Mouse (Mus musculus): ENCODE data around the gene Psmg3. TPM values are rescaled to one million over a fixed set of nuclear protein-coding genes. Genes with fewer than 3 reads are reported as not detected.

The Psmg3 gene
- polyA plus RNA-seq, 1 experiment from 2014 or later: 70.3 TPM

GRCm38 (mm10) chr5:139799801-139800590 lies 26.7 kb downstream of the Psmg3 start:
- H3K27me3 ChIP-seq: peaks cover 3% of the 10 kb centered on the region; the same call in 1 of the 2 replicates
- peaks cover 59% of the 10 kb centered on the region for H3K4me1 ChIP-seq (replicated peaks)
- H3K9ac ChIP-seq: no peak overlapping the region
- H3K27ac ChIP-seq (replicated peaks): no peak overlapping the region
- H3K36me3 ChIP-seq: peaks cover 21% of the 10 kb centered on the region
- no peak overlapping the region for H3K4me2 ChIP-seq
- ATAC-seq (ENCODE audit: low read depth): no peak
- WGBS: 95% methylated on average over 33 of the region's 33 CpGs
- H3K9me3 ChIP-seq: no peaks in the 10 kb centered on the region
- no peak overlapping the region for H3K4me3 ChIP-seq

GRCm38 (mm10) chr5:139799041-139799440 lies 27.6 kb downstream of the Psmg3 start:
- Histone ChIP-seq H3K4me2 (peak overlapping the region; percentile 65), H3K36me3 (peaks cover 21% of the 10 kb centered on the region), H3K9me3 (no peaks in the 10 kb centered on the region), H3K4me1 (replicated peaks) (peaks cover 58% of the 10 kb centered on the region), H3K4me3 (no peak overlapping the region), H3K27me3 (peaks cover 7% of the 10 kb centered on the region; the same call in 1 of the 2 replicates), H3K9ac (peak overlapping the region; percentile 67), H3K27ac (replicated peaks) (peak overlapping the region; percentile 97; the same call in 1 of the 2 replicates)
- WGBS: 96% methylated on average over 9 of the region's 9 CpGs
- ATAC-seq (ENCODE audit: low read depth): no peak

- peak overlapping the region; percentile 67 for H3K9ac ChIP-seq
- H3K4me3 ChIP-seq: peak overlapping the region; percentile 38
- H3K4me2 ChIP-seq: peak overlapping the region; percentile 65
- peaks cover 21% of the 10 kb centered on the region for H3K36me3 ChIP-seq
- no peaks in the 10 kb centered on the region for H3K9me3 ChIP-seq
- H3K27ac ChIP-seq (replicated peaks): peak overlapping the region; percentile 97
- 24% methylated on average over 12 of the region's 12 CpGs for WGBS
- H3K27me3 ChIP-seq: peaks cover 7% of the 10 kb centered on the region; the same call in 1 of the 2 replicates
- ATAC-seq (ENCODE audit: low read depth): peak; percentile 51
- peaks cover 57% of the 10 kb centered on the region for H3K4me1 ChIP-seq (replicated peaks)
Observed at GRCm38 (mm10) chr5:139798168-139798900, 28.4 kb downstream of the Psmg3 start.

GRCm38 (mm10) chr5:139797473-139798167 lies 29.1 kb downstream of the Psmg3 start:
- peak overlapping the region; percentile 65 for H3K4me2 ChIP-seq
- ATAC-seq (ENCODE audit: low read depth): peak; percentile 91
- H3K27me3 ChIP-seq: peaks cover 7% of the 10 kb centered on the region; the same call in 1 of the 2 replicates
- no peaks in the 10 kb centered on the region for H3K9me3 ChIP-seq
- 16% methylated on average over 11 of the region's 11 CpGs for WGBS
- peak overlapping the region; percentile 38 for H3K4me3 ChIP-seq
- H3K9ac ChIP-seq: peak overlapping the region; percentile 67
- H3K4me1 ChIP-seq (replicated peaks): peaks cover 64% of the 10 kb centered on the region
- H3K36me3 ChIP-seq: peaks cover 21% of the 10 kb centered on the region
- peak overlapping the region; percentile 97 for H3K27ac ChIP-seq (replicated peaks)

GRCm38 (mm10) chr5:139796900-139797299 lies 29.8 kb downstream of the Psmg3 start:
- Histone ChIP-seq H3K27me3 (peaks cover 7% of the 10 kb centered on the region; the same call in 1 of the 2 replicates), H3K9ac (peak overlapping the region; percentile 60; the same call in 1 of the 2 replicates), H3K4me2 (peak overlapping the region; percentile 65), H3K4me3 (no peak overlapping the region), H3K9me3 (no peaks in the 10 kb centered on the region), H3K36me3 (peaks cover 21% of the 10 kb centered on the region), H3K27ac (replicated peaks) (peak overlapping the region; percentile 97), H3K4me1 (replicated peaks) (peaks cover 71% of the 10 kb centered on the region)
- WGBS: 19% methylated on average over 13 of the region's 13 CpGs
- ATAC-seq (ENCODE audit: low read depth): peak; percentile 9

GRCm38 (mm10) chr5:139796001-139796620 lies 30.6 kb downstream of the Psmg3 start:
- H3K4me3 ChIP-seq: no peak overlapping the region
- WGBS: 82% methylated on average over 9 of the region's 9 CpGs
- no peak overlapping the region for H3K4me2 ChIP-seq
- H3K36me3 ChIP-seq: peaks cover 17% of the 10 kb centered on the region
- peaks cover 75% of the 10 kb centered on the region for H3K4me1 ChIP-seq (replicated peaks)
- peaks cover 7% of the 10 kb centered on the region; the same call in 1 of the 2 replicates for H3K27me3 ChIP-seq
- ATAC-seq (ENCODE audit: low read depth): no peak
- no peaks in the 10 kb centered on the region for H3K9me3 ChIP-seq
- peak overlapping the region; percentile 60; the same call in 1 of the 2 replicates for H3K9ac ChIP-seq
- H3K27ac ChIP-seq (replicated peaks): no peak overlapping the region

- Histone ChIP-seq H3K4me1 (replicated peaks) (peaks cover 78% of the 10 kb centered on the region), H3K9ac (no peak overlapping the region), H3K36me3 (peaks cover 5% of the 10 kb centered on the region; the same call in 1 of the 2 replicates), H3K4me3 (no peak overlapping the region), H3K9me3 (no peaks in the 10 kb centered on the region), H3K27ac (replicated peaks) (no peak overlapping the region), H3K4me2 (no peak overlapping the region), H3K27me3 (peaks cover 7% of the 10 kb centered on the region; the same call in 1 of the 2 replicates)
- WGBS: 73% methylated on average over 10 of the region's 10 CpGs
- no peak for ATAC-seq (ENCODE audit: low read depth)
Observed at GRCm38 (mm10) chr5:139794938-139795337, 31.7 kb downstream of the Psmg3 start.

GRCm38 (mm10) chr5:139794137-139794536 lies 32.5 kb downstream of the Psmg3 start:
- Histone ChIP-seq H3K4me1 (replicated peaks) (peaks cover 72% of the 10 kb centered on the region), H3K27ac (replicated peaks) (no peak overlapping the region), H3K9ac (no peak overlapping the region), H3K4me2 (no peak overlapping the region), H3K9me3 (no peaks in the 10 kb centered on the region), H3K36me3 (no peaks in the 10 kb centered on the region), H3K27me3 (peaks cover 7% of the 10 kb centered on the region; the same call in 1 of the 2 replicates), H3K4me3 (no peak overlapping the region)
- 93% methylated on average over 5 of the region's 5 CpGs for WGBS
- no peak for ATAC-seq (ENCODE audit: low read depth)

GRCm38 (mm10) chr5:139793338-139794089 lies 33.2 kb downstream of the Psmg3 start:
- H3K9ac ChIP-seq: 0 out of 2 replicates have a peak overlapping the region, but pooled peaks have one; percentile 17
- H3K27me3 ChIP-seq: peaks cover 7% of the 10 kb centered on the region; the same call in 1 of the 2 replicates
- ATAC-seq (ENCODE audit: low read depth): no peak
- no peaks in the 10 kb centered on the region for H3K36me3 ChIP-seq
- H3K4me1 ChIP-seq (replicated peaks): peaks cover 66% of the 10 kb centered on the region
- no peak overlapping the region for H3K4me3 ChIP-seq
- no peak overlapping the region; the same call in 1 of the 2 replicates for H3K27ac ChIP-seq (replicated peaks)
- 65% methylated on average over 11 of the region's 11 CpGs for WGBS
- no peaks in the 10 kb centered on the region for H3K9me3 ChIP-seq
- peak overlapping the region; percentile 99 for H3K4me2 ChIP-seq

- 54% methylated on average over 3 of the region's 3 CpGs for WGBS
- no peak overlapping the region; the same call in 1 of the 2 replicates for H3K27ac ChIP-seq (replicated peaks)
- H3K36me3 ChIP-seq: no peaks in the 10 kb centered on the region
- no peaks in the 10 kb centered on the region for H3K9me3 ChIP-seq
- peak overlapping the region; percentile 99 for H3K4me2 ChIP-seq
- ATAC-seq (ENCODE audit: low read depth): no peak
- H3K4me3 ChIP-seq: no peak overlapping the region
- peaks cover 7% of the 10 kb centered on the region; the same call in 1 of the 2 replicates for H3K27me3 ChIP-seq
- H3K9ac ChIP-seq: 0 out of 2 replicates have a peak overlapping the region, but pooled peaks have one; percentile 17
- peaks cover 60% of the 10 kb centered on the region for H3K4me1 ChIP-seq (replicated peaks)
Observed at GRCm38 (mm10) chr5:139792966-139793337, 33.7 kb downstream of the Psmg3 start.
